Mouse (Mus musculus): ENCODE measurements at regions not wholly inside any gene's neighbourhood (a gene's known extent, or its start where the extent isn't known, plus 50 kb on each side); places are given as distances from the start of the nearest gene placed in this dataset.

GRCm38 (mm10) chr1:182071922-182072321 lies 52.1 kb upstream of the Enah start:
- 82% methylated on average over 9 of the region's 9 CpGs for WGBS
- peak; percentile 39 for DNase-seq (ENCODE audit: low spot score, missing footprints)

GRCm38 (mm10) chr1:182073180-182073579 lies 51.4 kb upstream of the Srp9 start:
- H3K4me3 ChIP-seq (ENCODE audit: low read depth, low read length) = no peak overlapping the region
- no peak overlapping the region for H3K4me2 ChIP-seq
- no peaks in the 10 kb centered on the region for H3K4me1 ChIP-seq (ENCODE audit: control insufficient read depth, insufficient read depth, low read length)
- ATAC-seq (ENCODE audit: low FRiP score) (no peak), DNase-seq (ENCODE audit: low spot score, missing footprints) (peak; percentile 41)
- H3K27me3 ChIP-seq (ENCODE audit: control insufficient read depth, insufficient read depth, low read length) = no peaks in the 10 kb centered on the region
- no peak overlapping the region for H3K27ac ChIP-seq (ENCODE audit: low read depth, low read length)
- 83% methylated on average over 6 of the region's 6 CpGs for WGBS
- no peaks in the 10 kb centered on the region for H3K9me3 ChIP-seq (ENCODE audit: control insufficient read depth, low read length)
- no peaks in the 10 kb centered on the region for H3K36me3 ChIP-seq (ENCODE audit: control insufficient read depth, insufficient read depth, low read length)
- no peak overlapping the region for H3K9ac ChIP-seq (ENCODE audit: low read length)

More at GRCm38 (mm10) chr1:182071922-182072321, 52.1 kb upstream of the Enah start:
- H3K27me3 ChIP-seq (ENCODE audit: control insufficient read depth, insufficient read depth, low read length) = no peaks in the 10 kb centered on the region
- H3K9me3 ChIP-seq (ENCODE audit: control insufficient read depth, low read length) = no peaks in the 10 kb centered on the region
- H3K9ac ChIP-seq (ENCODE audit: low read length) = no peak overlapping the region
- no peak overlapping the region for H3K4me2 ChIP-seq
- no peak overlapping the region for H3K4me3 ChIP-seq (ENCODE audit: low read depth, low read length)
- H3K36me3 ChIP-seq (ENCODE audit: control insufficient read depth, insufficient read depth, low read length) = no peaks in the 10 kb centered on the region
- no peak for ATAC-seq (ENCODE audit: low FRiP score)
- no peak overlapping the region for H3K27ac ChIP-seq (ENCODE audit: low read depth, low read length)
- H3K4me1 ChIP-seq (ENCODE audit: control insufficient read depth, insufficient read depth, low read length) = no peaks in the 10 kb centered on the region

GRCm38 (mm10) chr1:182074265-182074664 lies 50.3 kb upstream of the Srp9 start:
- H3K9ac ChIP-seq (ENCODE audit: low read length) = no peak overlapping the region
- no peak overlapping the region for H3K27ac ChIP-seq (ENCODE audit: low read depth, low read length)
- peak; percentile 66 for DNase-seq (ENCODE audit: low spot score, missing footprints)
- 89% methylated on average over 10 of the region's 10 CpGs for WGBS
- H3K27me3 ChIP-seq (ENCODE audit: control insufficient read depth, insufficient read depth, low read length) = no peaks in the 10 kb centered on the region
- no peaks in the 10 kb centered on the region for H3K36me3 ChIP-seq (ENCODE audit: control insufficient read depth, insufficient read depth, low read length)
- no peaks in the 10 kb centered on the region for H3K4me1 ChIP-seq (ENCODE audit: control insufficient read depth, insufficient read depth, low read length)
- no peak overlapping the region for H3K4me3 ChIP-seq (ENCODE audit: low read depth, low read length)
- no peak for ATAC-seq (ENCODE audit: low FRiP score)
- H3K9me3 ChIP-seq (ENCODE audit: control insufficient read depth, low read length) = no peaks in the 10 kb centered on the region
- no peak overlapping the region for H3K4me2 ChIP-seq

Data from midbrain, embryonic 11.5 days (tissue).